Mouse (Mus musculus) thymus, adult 2 months (tissue): ENCODE results near the gene Mindy3.

ENCODE experiments used
- CTCF ChIP-seq: fragments of 200-500 bp; IDR thresholded peaks from 2 replicates; pipeline ENCODE4 v1.5.1; 2012; ENCODE audit warnings: mild to moderate bottlenecking, control low read depth, low read length, moderate library complexity, borderline replicate concordance; ENCODE audit not compliant: control insufficient read depth, poor library complexity, insufficient read depth; ENCODE audit errors: extremely low read depth
- POLR2A ChIP-seq: fragments of 200-500 bp; IDR thresholded peaks from 2 replicates; pipeline ENCODE4 v1.6.1; 2012; ENCODE audit warnings: mild to moderate bottlenecking, low read length, control low read depth, moderate library complexity; ENCODE audit not compliant: control insufficient read depth, poor library complexity, insufficient read depth; ENCODE audit errors: extremely low read depth

- TF ChIP-seq CTCF (no peak), POLR2A (no peak)
These were observed 105.2 kb downstream of the Mindy3 start for GRCm38 (mm10) chr2:12314028-12314427.
